Mouse (Mus musculus): ENCODE results near the gene Cacna1c.
A peak's percentile ranks its signal among the peaks of the same experiment; 100 is the strongest.

Gene Cacna1c

DNA sequence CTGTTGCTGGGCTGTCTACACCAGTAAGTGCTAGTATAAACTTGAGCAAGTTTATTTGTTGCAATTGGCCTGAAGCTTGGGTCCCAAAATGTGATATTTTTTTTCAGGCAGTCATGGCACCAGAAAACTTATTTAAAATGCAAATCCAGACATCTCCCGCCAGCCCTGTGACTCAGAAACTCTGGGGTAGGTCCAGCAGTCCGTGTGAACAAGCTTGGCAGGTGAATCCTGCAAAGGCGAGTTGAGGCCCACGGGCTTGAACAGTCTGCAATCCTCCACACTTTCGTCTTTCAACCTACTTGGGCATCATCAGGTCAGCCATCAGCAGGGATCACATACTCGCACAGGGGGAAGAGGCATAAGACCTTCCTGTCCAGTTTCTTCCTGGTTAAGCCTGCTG, 344.1 kb downstream of the Cacna1c start:
- no peak for DNase-seq (ENCODE audit: low read depth, low spot score)

DNA sequence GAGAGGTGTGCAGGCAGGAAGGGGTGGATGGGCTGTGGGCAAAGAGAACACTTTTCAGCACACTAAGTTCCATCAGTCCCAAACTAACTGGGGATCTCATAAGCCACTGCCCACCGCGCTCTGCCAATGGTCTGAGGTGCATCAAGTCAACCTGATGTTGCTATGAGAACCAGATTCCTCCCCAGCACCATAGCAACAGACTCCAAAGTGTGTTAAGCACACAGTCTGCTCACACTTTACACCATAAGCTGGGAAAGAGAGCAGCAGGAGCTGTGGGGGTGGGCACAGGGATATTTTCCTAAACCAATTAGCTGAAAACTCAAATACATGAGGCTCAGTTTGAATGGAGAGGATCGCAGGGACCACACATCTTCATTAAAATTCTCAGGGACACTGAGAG, 345.1 kb downstream of the Cacna1c start:
- DNase-seq (ENCODE audit: low read depth, low spot score), result no peak

DNA sequence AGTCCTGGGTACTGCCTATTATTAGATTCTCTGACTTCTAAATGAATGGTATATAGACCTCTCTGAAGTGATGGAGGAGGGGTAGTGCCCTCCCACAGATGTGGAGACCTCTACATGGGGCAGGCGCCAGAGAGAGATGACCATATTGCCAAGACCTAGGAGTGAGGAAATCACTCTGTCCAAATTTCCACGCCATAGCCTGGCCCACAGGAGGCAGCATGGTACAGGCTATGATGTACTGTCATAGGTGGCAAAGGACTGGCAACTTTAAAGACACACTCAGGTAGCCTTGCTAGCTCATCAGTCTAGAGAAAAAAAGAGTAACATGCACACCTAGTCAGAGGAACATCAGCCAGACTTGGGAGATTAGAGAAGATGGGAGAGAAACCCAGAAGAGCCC, 347.6 kb downstream of the Cacna1c start:
- no peak for DNase-seq (ENCODE audit: low read depth, low spot score)

DNA sequence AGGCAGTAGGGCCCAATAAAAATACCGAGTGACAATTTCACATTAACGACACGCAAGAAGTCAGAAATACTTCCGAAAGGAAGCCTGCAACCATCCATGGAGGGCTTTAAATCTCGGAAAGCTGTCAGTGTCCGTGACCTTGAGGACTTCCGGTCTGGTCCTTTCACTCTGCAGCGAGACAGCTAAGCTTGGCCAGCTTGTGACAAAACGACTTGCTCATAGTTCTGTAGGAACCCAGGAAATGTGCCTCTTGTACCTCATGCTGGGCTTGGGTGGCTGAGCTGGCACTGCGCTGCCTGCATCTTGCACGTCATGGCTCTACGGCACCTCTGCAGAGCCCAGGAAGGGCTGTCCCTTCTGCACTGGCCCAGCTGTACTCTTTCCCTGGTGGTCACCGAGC, 348.5 kb downstream of the Cacna1c start:
- DNase-seq (ENCODE audit: low read depth, low spot score), result no peak

DNA sequence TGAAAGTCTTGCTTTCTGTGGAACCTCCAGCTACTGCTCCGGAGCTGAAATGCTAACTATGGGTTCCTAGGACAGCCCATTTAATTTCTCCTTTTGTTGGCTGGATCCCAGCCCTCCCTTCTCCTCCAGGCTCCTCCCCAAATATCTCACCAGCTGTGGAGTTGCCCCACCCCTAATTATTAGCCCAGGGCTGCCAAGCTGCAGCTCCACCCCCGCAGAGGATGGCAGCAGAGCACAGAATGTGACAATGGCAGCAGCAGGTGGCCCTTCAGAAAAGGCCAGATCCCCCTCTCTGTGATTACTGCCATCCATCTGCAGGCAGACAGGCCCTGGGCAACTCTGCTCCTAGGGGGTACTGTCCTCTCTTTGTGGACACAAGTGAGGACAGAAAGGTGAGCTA, 350.4 kb downstream of the Cacna1c start:
- peak; percentile 31 for DNase-seq (ENCODE audit: low read depth, low spot score)

DNA sequence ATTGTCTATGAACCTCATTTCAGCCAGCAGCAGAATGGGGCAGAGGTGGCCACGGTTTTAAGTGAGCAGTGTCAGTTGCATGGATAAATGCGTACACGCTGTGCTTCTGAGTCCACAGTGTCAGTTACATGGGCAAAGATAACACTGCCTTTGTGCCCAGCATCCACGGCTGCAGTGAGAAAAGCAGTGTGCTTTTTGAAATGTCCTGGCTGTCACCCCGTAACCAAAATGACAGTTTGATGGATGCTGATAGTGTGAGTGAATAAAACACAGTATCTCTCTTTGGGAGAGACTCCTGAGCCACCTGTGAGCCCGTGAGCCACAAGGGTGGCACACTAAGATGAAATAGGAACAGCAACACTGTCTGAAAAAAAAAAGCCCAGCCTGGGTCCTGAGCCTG, 351.0 kb downstream of the Cacna1c start:
- no peak for DNase-seq (ENCODE audit: low read depth, low spot score)

DNA sequence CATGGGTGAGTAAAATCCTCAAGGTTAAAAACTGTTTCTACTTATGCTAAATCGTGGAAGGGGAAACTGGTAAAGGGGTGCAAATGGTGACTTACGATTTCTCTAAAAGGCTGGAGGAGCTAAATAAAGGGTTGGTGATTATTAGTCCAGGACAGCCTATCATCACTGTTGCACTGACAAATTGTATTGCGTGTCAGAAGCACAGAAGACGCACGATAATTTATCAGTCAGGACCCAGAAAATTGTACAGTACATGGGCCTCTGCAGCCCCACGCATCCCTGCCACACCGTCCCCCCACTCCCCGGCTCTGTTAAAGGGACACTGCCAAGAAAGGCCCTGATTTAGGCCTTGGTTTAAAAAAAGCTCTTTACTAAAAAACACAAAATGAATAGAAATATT, 352.7 kb downstream of the Cacna1c start:
- DNase-seq (ENCODE audit: low read depth, low spot score), result no peak

DNA sequence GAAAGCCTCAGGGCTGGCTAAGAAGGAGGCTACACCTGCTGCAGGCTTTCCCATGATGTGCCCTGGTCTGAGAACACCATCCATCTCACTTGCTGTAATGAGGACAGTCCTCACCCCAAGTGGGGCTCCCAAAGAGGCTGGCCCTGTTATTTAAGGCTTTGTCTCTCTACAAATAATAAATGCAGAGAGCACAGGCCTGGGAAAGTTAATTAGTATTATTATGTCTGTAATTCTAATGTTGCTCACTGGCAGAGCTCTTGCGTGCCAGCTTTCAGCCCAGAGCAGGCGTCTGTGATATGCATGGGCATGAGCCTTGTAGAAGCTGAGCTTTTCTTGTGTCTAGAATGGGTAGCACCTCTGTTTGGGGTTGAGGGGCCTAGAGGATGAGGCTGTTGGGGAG, 354.3 kb downstream of the Cacna1c start:
- DNase-seq (ENCODE audit: low read depth, low spot score), result no peak

DNA sequence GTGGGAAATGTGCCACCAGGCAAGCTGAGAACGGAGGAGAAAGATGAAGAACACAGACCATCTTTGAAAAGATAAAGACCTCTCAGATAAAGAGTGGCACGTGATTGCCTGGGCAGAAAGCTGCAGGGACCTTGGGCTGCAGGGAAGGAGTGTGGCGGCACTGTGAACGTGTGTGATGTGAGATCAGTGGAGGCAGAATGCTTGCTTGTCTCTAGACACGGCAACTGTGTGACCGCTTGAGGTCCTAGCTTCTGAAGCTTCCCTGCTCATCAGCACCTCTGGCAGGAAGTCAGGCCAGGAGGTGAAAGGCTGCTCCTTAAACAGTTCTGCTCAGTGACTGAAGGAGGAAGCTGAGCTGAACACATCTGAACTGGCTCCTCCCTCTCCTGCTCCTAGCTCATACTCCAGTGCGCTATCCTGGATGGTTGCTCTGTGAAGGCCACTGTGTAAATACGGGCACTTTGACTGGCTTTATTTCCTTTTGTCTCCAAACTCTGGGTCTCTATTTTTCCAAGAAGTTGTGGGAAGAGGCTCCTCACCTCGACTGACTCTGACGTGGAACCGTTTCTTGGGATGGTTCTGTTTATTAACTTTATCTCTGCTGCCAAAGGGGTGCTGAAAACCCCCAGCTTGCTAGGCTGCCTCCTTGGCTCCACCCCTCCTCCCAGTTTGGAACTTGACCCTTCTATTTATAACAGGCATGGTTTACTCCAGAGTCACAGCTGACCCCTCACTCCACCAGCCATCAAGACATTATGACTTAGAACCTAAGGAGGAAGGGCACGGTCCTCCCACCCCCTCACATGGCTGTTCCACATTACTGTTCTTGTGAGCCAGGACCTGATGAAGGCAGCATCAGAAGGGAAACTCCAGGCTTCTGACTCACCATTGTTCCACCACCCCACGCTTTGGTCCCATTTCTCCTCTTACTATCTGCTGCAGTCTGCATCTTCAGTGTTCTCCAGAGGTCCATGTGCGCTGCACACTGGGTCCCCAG, 357.0 kb downstream of the Cacna1c start:
- DNase-seq (ENCODE audit: low read depth, low spot score), result peak; percentile 46

DNA sequence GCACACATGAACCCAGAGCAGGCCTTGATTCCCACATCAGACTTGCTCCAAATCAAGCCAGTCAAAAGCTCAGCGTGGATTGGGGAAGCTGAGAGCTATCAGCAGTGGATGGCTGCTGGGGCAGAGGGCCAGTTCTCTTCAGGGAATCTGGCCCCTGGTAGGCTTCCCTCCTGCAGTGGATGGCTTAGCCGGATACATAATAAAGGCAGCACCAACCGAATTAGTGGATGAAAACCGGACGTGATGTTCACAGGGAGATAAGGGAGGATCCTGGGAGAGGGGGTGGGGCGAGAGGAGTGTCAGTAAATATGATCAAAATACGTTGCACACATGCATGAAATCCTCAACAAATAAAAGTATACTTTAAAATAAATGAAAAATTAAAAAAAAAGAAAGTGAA, 359.5 kb downstream of the Cacna1c start:
- no peak for DNase-seq (ENCODE audit: low read depth, low spot score)

DNA sequence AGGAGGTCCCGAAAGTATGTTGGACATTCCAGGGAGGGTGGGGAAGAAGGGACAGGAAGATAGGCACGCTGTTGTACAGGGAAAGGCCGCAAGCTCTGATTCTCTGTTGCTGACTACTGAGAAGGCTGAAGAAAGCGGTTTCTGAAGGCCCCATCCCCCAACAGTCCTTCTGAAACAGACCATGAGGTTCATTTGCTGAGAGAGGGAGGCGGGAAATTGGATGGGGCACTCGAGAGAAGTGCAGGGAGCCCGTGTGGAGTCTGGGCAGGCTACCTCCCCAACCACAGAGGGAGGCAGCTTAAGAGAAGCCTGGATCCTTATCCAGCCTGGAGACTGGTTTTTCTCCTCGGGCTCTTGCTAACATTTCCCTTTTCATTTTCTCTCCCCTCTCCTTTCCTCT, 362.2 kb downstream of the Cacna1c start:
- peak; percentile 14 for DNase-seq (ENCODE audit: low read depth, low spot score)

DNA sequence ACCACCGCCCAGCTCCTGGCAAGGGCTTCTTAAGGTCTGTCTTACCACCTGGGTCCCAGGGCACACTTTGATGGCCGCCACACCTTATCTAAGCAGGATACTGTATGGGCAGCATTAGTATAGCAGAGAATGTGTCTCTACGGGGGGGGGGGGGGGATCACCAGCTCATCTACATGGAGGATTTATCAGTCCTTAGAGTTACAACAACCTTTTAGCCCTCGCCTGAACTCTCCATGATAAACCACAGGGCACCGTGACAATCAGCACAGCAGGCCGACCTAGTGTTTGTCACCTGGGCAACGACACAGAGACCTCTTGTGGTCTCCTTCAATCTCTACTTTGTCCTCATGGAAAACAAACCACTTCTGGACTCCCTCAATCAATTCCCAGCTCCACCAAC, 363.2 kb downstream of the Cacna1c start:
- DNase-seq (ENCODE audit: low read depth, low spot score), result no peak

DNA sequence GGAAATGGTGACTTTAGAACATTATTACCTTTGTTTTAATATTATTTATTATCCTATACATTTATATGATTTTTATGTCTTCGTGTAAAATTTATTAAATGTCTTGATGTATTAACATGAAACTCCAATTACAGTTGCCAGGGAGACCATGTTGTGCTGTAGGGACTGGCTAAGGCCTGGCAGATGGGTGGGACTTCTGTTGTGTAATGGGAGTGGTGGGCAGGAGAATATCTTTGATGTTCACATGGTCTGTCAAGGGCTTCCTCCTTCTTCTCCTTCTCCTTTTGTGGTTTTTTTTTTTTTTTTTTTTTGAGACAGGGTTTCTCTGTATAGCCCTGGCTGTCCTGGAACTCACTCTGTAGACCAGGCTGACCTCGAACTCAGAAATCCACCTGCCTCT, 363.6 kb downstream of the Cacna1c start:
- DNase-seq (ENCODE audit: low read depth, low spot score), result no peak

DNA sequence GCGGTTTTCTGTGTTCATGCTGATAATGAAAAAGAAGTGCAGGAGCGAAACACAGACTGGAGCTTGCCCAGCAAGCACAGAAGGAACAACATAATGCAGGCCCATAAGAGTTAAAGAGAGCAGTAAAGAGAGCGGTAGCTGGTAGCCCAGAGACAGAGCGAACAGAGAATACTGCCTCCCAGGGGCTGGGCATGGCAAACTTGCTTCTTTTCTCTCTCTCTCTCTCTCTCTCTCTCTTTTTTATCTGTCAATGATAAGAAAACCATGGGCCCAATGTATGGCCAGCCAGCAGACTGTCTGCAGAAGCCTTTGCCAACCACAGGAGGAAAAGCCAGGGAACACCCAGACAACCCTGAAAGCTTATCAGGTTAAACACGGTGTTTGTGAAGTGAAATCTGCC, 365.4 kb downstream of the Cacna1c start:
- no peak for DNase-seq (ENCODE audit: low read depth, low spot score)

DNA sequence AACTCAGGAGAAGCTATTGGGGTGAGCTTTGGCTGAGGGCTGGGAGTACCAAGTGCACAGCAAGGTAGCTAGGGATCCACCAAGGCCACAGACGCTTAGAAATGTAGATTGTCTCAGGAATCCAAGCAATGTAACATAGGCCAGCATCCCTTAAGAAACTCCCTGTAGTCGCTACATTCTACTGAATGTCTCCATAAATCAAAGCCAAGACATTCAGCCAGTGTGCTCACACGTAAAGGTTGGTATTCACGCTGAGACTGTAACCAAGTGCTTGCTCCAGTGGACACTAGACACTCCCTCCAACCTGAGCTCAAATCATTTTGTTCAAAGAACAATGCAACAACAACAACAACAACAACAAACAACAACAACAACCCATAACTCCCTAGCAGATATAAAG, 368.0 kb downstream of the Cacna1c start:
- DNase-seq (ENCODE audit: low read depth, low spot score), result no peak

DNA sequence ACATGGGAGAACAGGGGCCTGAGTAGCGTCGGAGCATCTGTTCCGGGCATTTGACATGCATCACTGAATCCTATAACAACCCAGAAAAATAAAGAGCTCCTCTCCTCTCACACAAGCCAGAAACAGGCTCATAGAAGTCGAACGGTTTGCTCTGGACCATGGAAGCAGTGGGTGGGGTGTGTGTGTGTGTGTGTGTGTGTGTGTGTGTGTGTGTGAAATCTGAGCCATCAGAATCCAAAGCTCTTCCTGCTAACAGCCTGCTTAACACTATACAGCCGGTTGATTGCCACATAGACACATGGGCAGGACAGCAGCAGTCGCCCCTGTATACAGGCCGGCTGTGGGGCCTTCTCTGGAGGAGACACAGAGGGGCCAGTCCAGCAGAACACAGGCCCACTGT, 368.7 kb downstream of the Cacna1c start:
- no peak for DNase-seq (ENCODE audit: low read depth, low spot score)

DNA sequence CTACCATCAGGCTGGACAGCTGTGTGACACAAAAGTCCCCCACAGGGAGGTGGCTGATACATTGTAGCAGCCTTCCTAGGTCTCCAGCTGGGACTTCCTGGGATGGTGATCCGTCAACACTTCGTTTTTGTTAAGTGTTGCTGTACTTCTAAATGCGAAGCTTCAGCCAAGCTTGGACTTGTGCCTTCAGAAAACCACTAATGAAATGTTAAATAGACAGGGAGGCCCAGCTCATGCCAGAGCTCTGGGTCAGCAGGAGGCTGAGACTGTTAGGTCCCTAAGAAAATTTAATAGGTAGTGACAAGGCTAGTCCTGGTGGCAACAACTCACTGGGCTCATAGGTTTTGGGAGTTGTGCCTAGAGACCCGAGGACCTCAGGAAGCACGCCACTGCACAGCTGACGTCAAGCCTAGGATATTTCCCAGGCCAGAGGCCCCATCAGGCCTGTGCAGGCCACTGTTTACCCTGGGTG, 370.8 kb downstream of the Cacna1c start:
- no peak for DNase-seq (ENCODE audit: low read depth, low spot score)

DNA sequence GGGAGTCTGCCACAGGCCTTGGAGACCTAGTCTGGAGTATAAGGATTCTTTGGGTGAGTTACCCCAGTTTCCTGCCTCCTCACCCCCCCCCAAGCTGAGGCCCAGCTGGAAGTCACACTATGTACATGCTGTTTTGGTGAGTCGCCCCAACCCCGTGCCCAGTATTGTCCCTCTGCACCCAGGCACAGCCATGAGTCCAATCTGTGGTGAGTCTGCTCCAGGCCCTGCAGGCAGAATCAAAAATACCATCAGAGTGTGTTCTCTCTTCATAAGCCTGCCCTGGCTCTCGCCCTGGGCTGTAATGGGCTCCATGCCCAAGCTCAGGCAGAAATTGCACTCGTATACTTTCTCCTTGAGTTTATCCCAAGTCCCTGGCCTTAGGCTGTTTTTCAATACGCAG, 374.7 kb downstream of the Cacna1c start:
- no peak for DNase-seq (ENCODE audit: low read depth, low spot score)

DNA sequence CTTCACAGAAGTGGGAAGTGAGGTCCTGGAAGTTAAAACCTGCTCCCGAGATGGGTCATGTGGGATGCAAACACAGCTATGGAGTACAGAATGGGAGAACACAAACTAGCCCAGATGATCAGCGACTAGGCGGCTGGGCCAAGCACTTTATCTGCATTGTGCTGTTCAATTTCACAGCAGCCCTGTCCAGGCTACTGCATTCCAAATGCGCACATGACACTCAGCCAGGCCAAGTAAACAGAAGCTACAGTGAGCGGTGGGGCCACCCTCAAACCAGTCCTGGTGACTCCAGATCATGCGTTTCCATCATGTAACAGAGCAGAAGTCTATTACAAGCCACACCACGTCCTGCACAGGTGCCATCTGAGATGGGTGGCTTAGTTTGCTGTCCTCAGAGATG, 376.6 kb downstream of the Cacna1c start:
- no peak for DNase-seq (ENCODE audit: low read depth, low spot score)

DNA sequence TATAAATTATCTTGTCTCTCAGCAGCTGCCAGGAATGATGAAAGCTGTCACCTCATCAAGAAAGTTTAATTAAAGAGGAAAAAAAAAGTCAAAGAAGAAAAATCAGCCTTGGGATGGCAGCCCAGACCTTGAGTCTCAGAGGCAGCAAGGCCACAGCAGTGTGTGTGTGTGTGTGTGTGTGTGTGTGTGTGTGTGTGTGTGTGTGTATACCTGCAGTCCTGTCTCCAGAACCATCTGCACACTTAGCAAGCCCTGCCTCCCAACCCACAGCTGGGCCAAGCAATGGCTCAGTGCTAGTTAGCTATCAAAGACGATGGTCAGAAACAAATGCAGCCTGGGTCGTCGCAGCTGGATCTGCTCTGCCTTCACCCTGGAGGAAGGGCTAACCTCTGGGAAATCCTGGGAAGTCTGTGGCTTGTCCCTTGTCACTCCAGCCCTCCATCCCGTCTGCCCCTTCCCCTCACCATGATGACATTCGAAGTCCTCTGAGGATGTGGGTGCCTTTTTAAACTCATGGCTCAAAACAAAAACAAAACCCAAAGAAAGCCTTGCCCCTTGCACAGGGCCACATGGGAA, 378.2 kb downstream of the Cacna1c start:
- DNase-seq (ENCODE audit: low read depth, low spot score), result no peak

DNA sequence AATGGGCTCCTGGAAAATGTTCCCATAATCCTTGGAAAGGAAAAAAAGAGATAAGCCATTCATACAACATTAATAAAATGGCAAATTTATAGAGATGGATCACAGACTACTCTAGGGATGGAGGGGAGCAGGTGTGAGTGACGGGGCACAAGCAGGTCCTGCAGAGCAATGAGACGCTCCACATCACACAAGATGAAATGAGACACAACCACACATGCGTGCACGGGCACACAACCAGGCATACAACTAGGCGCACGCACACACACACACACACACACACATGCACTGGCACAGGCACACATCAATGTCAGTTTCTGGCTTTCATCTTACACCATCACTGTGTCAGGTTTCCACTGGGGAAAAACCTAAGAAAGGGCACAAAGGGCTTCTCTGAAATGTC, 380.0 kb downstream of the Cacna1c start:
- DNase-seq (ENCODE audit: low read depth, low spot score), result no peak

DNA sequence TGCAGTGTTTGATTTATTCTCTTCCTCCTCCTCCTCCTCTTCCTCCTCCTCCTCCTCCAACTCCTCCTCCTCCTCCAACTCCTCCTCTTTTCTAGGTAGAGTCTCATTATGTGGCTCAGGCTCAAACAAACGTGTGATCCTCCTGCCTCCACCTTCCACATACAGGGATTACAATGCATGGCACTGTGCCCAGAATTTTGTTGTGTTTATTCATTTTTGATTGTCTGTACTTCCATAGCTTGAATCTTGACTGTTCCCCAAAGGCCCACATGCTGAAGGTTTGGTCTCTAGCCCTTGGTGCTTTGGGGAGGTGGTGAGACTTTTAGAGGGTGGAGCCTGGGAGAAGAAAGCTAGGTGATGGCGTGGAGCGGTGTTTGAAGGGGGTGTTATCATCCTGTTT, 383.7 kb downstream of the Cacna1c start:
- no peak for DNase-seq (ENCODE audit: low read depth, low spot score)

DNA sequence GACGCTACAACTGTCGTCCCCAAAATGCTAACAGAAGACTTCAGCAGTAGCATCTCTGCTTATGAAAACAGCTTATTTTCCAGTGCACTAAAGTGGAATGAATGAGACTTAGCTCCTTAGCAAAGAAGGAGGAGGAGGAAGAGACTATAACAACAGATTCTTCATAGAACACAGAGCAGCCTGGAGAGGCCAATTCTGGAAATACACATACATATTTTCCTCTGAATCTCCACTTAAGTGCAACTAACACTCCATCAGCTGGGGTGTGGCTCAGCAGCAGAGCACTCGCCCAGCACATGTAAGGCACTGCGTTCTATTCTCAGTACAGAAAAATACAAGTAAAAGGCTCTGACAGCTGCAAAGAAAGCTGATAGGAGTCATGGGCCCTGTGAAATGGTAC, 384.2 kb downstream of the Cacna1c start:
- DNase-seq (ENCODE audit: low read depth, low spot score), result no peak

Measured in ZHBTc4 (cell line).